Mouse (Mus musculus): ENCODE results near the gene Akap10.
"Not testable (repeated sequence)": the region's sequence is repeated elsewhere in the genome, so short reads cannot be mapped to it uniquely, and the experiment has no call there.

Akap10 gene

GRCm38 (mm10) chr11:61937761-61938160 is 7.7 kb upstream of the Akap10 start:
- no peak for ATAC-seq (ENCODE audit: insufficient number of reproducible peaks, low FRiP score, low TSS enrichment)

GRCm38 (mm10) chr11:61930640-61931586 is 861 bp upstream of the Akap10 start:
- no peak for ATAC-seq (ENCODE audit: insufficient number of reproducible peaks, low FRiP score, low TSS enrichment)

- peak; percentile 50; the same call in 1 of the 2 replicates for ATAC-seq (ENCODE audit: insufficient number of reproducible peaks, low FRiP score, low TSS enrichment)
Measured at GRCm38 (mm10) chr11:61929323-61930097, 542 bp downstream of the Akap10 start.

- ATAC-seq (ENCODE audit: insufficient number of reproducible peaks, low FRiP score, low TSS enrichment): no peak
Measured at GRCm38 (mm10) chr11:61923309-61923708, 6.7 kb downstream of the Akap10 start.

- no peak for ATAC-seq (ENCODE audit: insufficient number of reproducible peaks, low FRiP score, low TSS enrichment)
Measured at GRCm38 (mm10) chr11:61919702-61920101, 10.3 kb downstream of the Akap10 start.

- no peak for ATAC-seq (ENCODE audit: insufficient number of reproducible peaks, low FRiP score, low TSS enrichment)
Measured at GRCm38 (mm10) chr11:61908315-61908714, 21.7 kb downstream of the Akap10 start.

- ATAC-seq (ENCODE audit: insufficient number of reproducible peaks, low FRiP score, low TSS enrichment): no peak
Measured at GRCm38 (mm10) chr11:61882183-61882582, 47.9 kb downstream of the Akap10 start.

- ATAC-seq (ENCODE audit: insufficient number of reproducible peaks, low FRiP score, low TSS enrichment): no peak
Measured at GRCm38 (mm10) chr11:61879921-61880320, 50.1 kb downstream of the Akap10 start.

- no peak for ATAC-seq (ENCODE audit: insufficient number of reproducible peaks, low FRiP score, low TSS enrichment)
Measured at GRCm38 (mm10) chr11:61871881-61872280, 58.2 kb downstream of the Akap10 start.

GRCm38 (mm10) chr11:61866856-61867255 is 63.2 kb downstream of the Akap10 start:
- no peak for ATAC-seq (ENCODE audit: insufficient number of reproducible peaks, low FRiP score, low TSS enrichment)

- ATAC-seq (ENCODE audit: insufficient number of reproducible peaks, low FRiP score, low TSS enrichment): no peak
Measured at GRCm38 (mm10) chr11:61861781-61862547, 68.1 kb downstream of the Akap10 start.

- ATAC-seq (ENCODE audit: insufficient number of reproducible peaks, low FRiP score, low TSS enrichment): no peak
Measured at GRCm38 (mm10) chr11:61859316-61859715, 70.7 kb downstream of the Akap10 start.

- ATAC-seq (ENCODE audit: insufficient number of reproducible peaks, low FRiP score, low TSS enrichment): no peak
Measured at GRCm38 (mm10) chr11:61855539-61855938, 74.5 kb downstream of the Akap10 start.

GRCm38 (mm10) chr11:61854988-61855411 is 75.1 kb downstream of the Akap10 start, which contains the start of gene Ulk2:
Gene Ulk2 (minus strand): TSS chr11:61855073.
- peak; percentile 91 for ATAC-seq (ENCODE audit: insufficient number of reproducible peaks, low FRiP score, low TSS enrichment)

- peak; percentile 77 for ATAC-seq (ENCODE audit: insufficient number of reproducible peaks, low FRiP score, low TSS enrichment)
Measured at GRCm38 (mm10) chr11:61854211-61854987, 75.7 kb downstream of the Akap10 start.

GRCm38 (mm10) chr11:61853659-61854058 is 76.4 kb downstream of the Akap10 start:
- no peak for ATAC-seq (ENCODE audit: insufficient number of reproducible peaks, low FRiP score, low TSS enrichment)

- no peak for ATAC-seq (ENCODE audit: insufficient number of reproducible peaks, low FRiP score, low TSS enrichment)
Measured at GRCm38 (mm10) chr11:61852916-61853315, 77.1 kb downstream of the Akap10 start.

- no peak for ATAC-seq (ENCODE audit: insufficient number of reproducible peaks, low FRiP score, low TSS enrichment)
Measured at GRCm38 (mm10) chr11:61851195-61851594, 78.9 kb downstream of the Akap10 start.

GRCm38 (mm10) chr11:61840663-61841062 is 89.4 kb downstream of the Akap10 start:
- not testable (repeated sequence) for ATAC-seq (ENCODE audit: insufficient number of reproducible peaks, low FRiP score, low TSS enrichment)

- no peak for ATAC-seq (ENCODE audit: insufficient number of reproducible peaks, low FRiP score, low TSS enrichment)
Measured at GRCm38 (mm10) chr11:61839940-61840339, 90.1 kb downstream of the Akap10 start.
